28 mouse cellular contexts compared by ENCODE assay signal in genomic region chr8:24258622-24259021, GRCm38 (mm10).
DNase-seq lines count a peak whose midpoint lies in the region; ATAC-seq and TF ChIP-seq lines count a peak whose summit lies in the region.
"Had no signal": no experiment of that assay in that cellular context is flagged by ENCODE, and none has a peak within 500 bp of the region (broad histone marks: within the 10 kb centered on the region; RNA-seq: fewer than 3 reads in every experiment).

No protein-coding gene starts in this region.

- H3K9me3 ChIP-seq in forebrain, embryonic 13.5 days (replicated peaks): no peaks in the 10 kb centered on the region
- H3K9me3 ChIP-seq in forebrain, embryonic 10.5 days: no peaks in the 10 kb centered on the region
- H3K9me3 ChIP-seq in forebrain, embryonic 16.5 days (ENCODE audit: control insufficient read depth, low read length): 0 out of 2 replicates have a peak, but pooled peaks cover 3% of the 10 kb centered on the region
- no peaks in the 10 kb centered on the region for H3K9me3 ChIP-seq in kidney, embryonic 14.5 days (ENCODE audit: control insufficient read depth, low read length)
- H3K9me3 ChIP-seq in hindbrain, embryonic 10.5 days: no peaks in the 10 kb centered on the region
- H3K9me3 ChIP-seq: embryonic facial prominence, embryonic 12.5 days; embryonic facial prominence, embryonic 15.5 days; heart, embryonic 10.5 days; hindbrain, embryonic 12.5 days; hindbrain, embryonic 15.5 days had no signal

- H3K4me3 ChIP-seq in forebrain, embryonic 13.5 days: no peak overlapping the region
- H3K4me3 ChIP-seq in forebrain, embryonic 10.5 days: no peak overlapping the region
- no peak overlapping the region for H3K4me3 ChIP-seq in forebrain, embryonic 16.5 days (replicated peaks; ENCODE audit: low read length)
- H3K4me3 ChIP-seq in kidney, embryonic 14.5 days (ENCODE audit: low read length): no peak overlapping the region
- H3K4me3 ChIP-seq in hindbrain, embryonic 10.5 days: no peak overlapping the region
- H3K4me3 ChIP-seq: embryonic facial prominence, embryonic 12.5 days; embryonic facial prominence, embryonic 15.5 days; erythroblast, embryonic 14.5 days; heart, adult 2 months; heart, embryonic 10.5 days; heart, embryonic 13.5 days; hindbrain, embryonic 12.5 days; hindbrain, embryonic 15.5 days had no signal

- no peaks in the 10 kb centered on the region for H3K36me3 ChIP-seq in forebrain, embryonic 13.5 days (ENCODE audit: poor library complexity, severe bottlenecking)
- no peaks in the 10 kb centered on the region for H3K36me3 ChIP-seq in forebrain, embryonic 10.5 days (replicated peaks)
- H3K36me3 ChIP-seq in forebrain, embryonic 16.5 days (ENCODE audit: control insufficient read depth, insufficient read depth): no peaks in the 10 kb centered on the region
- no peaks in the 10 kb centered on the region for H3K36me3 ChIP-seq in kidney, embryonic 14.5 days (ENCODE audit: control insufficient read depth, insufficient read depth, low read length)
- no peaks in the 10 kb centered on the region for H3K36me3 ChIP-seq in hindbrain, embryonic 10.5 days
- H3K36me3 ChIP-seq: embryonic facial prominence, embryonic 12.5 days; embryonic facial prominence, embryonic 15.5 days; heart, embryonic 10.5 days; heart, embryonic 13.5 days; hindbrain, embryonic 12.5 days; hindbrain, embryonic 15.5 days had no signal

- DNase-seq in forebrain, embryonic 10.5 days (ENCODE audit: extremely low spot score, low spot score): no peak
- DNase-seq in frontal cortex, postnatal 25 days (ENCODE audit: low spot score in 2 of 2): no peak
- peak; percentile 26 for DNase-seq in brain, embryonic 14.5 days (ENCODE audit: low read depth)
- no peak for DNase-seq in hindbrain, embryonic 10.5 days (ENCODE audit: low spot score)
- DNase-seq: adrenal gland, postnatal 10 days; adrenal gland, postnatal 36 days; cerebellum, adult 11-12 months; cerebellum, adult 8-10 months; cerebellum, postnatal 36 days; gastrocnemius, postnatal 10 days; gastrocnemius, postnatal 36 days; heart, adult 2 months; heart, postnatal 14 days; heart, postnatal 4 days; kidney, adult 2 months had no signal

- H3K27ac ChIP-seq in forebrain, embryonic 13.5 days: no peak overlapping the region
- no peak overlapping the region for H3K27ac ChIP-seq in forebrain, embryonic 10.5 days
- no peak overlapping the region for H3K27ac ChIP-seq in forebrain, embryonic 16.5 days (ENCODE audit: low read length)
- no peak overlapping the region for H3K27ac ChIP-seq in kidney, embryonic 14.5 days (ENCODE audit: low read depth, low read length)
- H3K27ac ChIP-seq in hindbrain, embryonic 10.5 days: no peak overlapping the region
- H3K27ac ChIP-seq: embryonic facial prominence, embryonic 12.5 days; embryonic facial prominence, embryonic 15.5 days; heart, adult 2 months; heart, embryonic 10.5 days; heart, embryonic 13.5 days; hindbrain, embryonic 12.5 days; hindbrain, embryonic 15.5 days had no signal

- ATAC-seq in forebrain, embryonic 13.5 days: peak; percentile 69; the same call in 1 of the 2 replicates
- ATAC-seq in frontal cortex, adult (ENCODE audit: low TSS enrichment): peak; percentile 65; the same call in 1 of the 2 replicates
- ATAC-seq in forebrain, embryonic 16.5 days: peak; percentile 81
- ATAC-seq in kidney, embryonic 14.5 days (ENCODE audit: low FRiP score, low TSS enrichment): no peak
- ATAC-seq: intestine, postnatal 0 days; Patski had no signal

- 91% methylated on average over 3 of the region's 3 CpGs for WGBS in forebrain, embryonic 13.5 days
- 95% methylated on average over 3 of the region's 3 CpGs for WGBS in forebrain, embryonic 10.5 days
- 69% methylated on average over 3 of the region's 3 CpGs for WGBS in forebrain, embryonic 16.5 days
- 89% methylated on average over 3 of the region's 3 CpGs for WGBS in kidney, embryonic 14.5 days
- 89% methylated on average over 3 of the region's 3 CpGs for WGBS in hindbrain, embryonic 10.5 days

- H3K27me3 ChIP-seq in forebrain, embryonic 13.5 days: no peaks in the 10 kb centered on the region
- H3K27me3 ChIP-seq in forebrain, embryonic 10.5 days (ENCODE audit: poor library complexity, severe bottlenecking): no peaks in the 10 kb centered on the region
- no peaks in the 10 kb centered on the region for H3K27me3 ChIP-seq in forebrain, embryonic 16.5 days (replicated peaks; ENCODE audit: control insufficient read depth, insufficient read depth, low read length)
- H3K27me3 ChIP-seq in kidney, embryonic 14.5 days (ENCODE audit: control insufficient read depth, insufficient read depth, low read length): no peaks in the 10 kb centered on the region
- H3K27me3 ChIP-seq in hindbrain, embryonic 10.5 days (ENCODE audit: insufficient read depth, poor library complexity, severe bottlenecking): no peaks in the 10 kb centered on the region
- H3K27me3 ChIP-seq: embryonic facial prominence, embryonic 12.5 days; embryonic facial prominence, embryonic 15.5 days; heart, embryonic 13.5 days; hindbrain, embryonic 12.5 days; hindbrain, embryonic 15.5 days; Patski had no signal

- no peaks in the 10 kb centered on the region for H3K4me1 ChIP-seq in forebrain, embryonic 13.5 days
- no peaks in the 10 kb centered on the region for H3K4me1 ChIP-seq in forebrain, embryonic 10.5 days
- H3K4me1 ChIP-seq in forebrain, embryonic 16.5 days (replicated peaks; ENCODE audit: control insufficient read depth, insufficient read depth, low read length): 0 out of 2 replicates have a peak, but pooled peaks cover 2% of the 10 kb centered on the region
- H3K4me1 ChIP-seq in kidney, embryonic 14.5 days (ENCODE audit: control insufficient read depth, insufficient read depth, low read length): no peaks in the 10 kb centered on the region
- H3K4me1 ChIP-seq in hindbrain, embryonic 10.5 days (replicated peaks): no peaks in the 10 kb centered on the region
- H3K4me1 ChIP-seq: embryonic facial prominence, embryonic 12.5 days; embryonic facial prominence, embryonic 15.5 days; heart, embryonic 10.5 days; heart, embryonic 13.5 days; hindbrain, embryonic 12.5 days; hindbrain, embryonic 15.5 days had no signal

- no peak for TF ChIP-seq CTCF in brain, embryonic 14.5 days (IDR thresholded peaks at IDR 0.05; ENCODE audit: borderline replicate concordance, extremely low read depth, insufficient read depth, insufficient read length)

- TF ChIP-seq POLR2A in brain, embryonic 14.5 days (IDR thresholded peaks at IDR 0.05; ENCODE audit: borderline replicate concordance, extremely low read depth, insufficient read depth, insufficient read length, poor library complexity, severe bottlenecking): no peak

- H3K9ac ChIP-seq in forebrain, embryonic 13.5 days: no peak overlapping the region
- H3K9ac ChIP-seq in forebrain, embryonic 16.5 days (replicated peaks; ENCODE audit: low read depth, low read length): no peak overlapping the region
- no peak overlapping the region for H3K9ac ChIP-seq in kidney, embryonic 14.5 days (ENCODE audit: low read depth, low read length)
- H3K9ac ChIP-seq: embryonic facial prominence, embryonic 12.5 days; embryonic facial prominence, embryonic 15.5 days; heart, embryonic 13.5 days; hindbrain, embryonic 12.5 days; hindbrain, embryonic 15.5 days had no signal

- H3K4me2 ChIP-seq in forebrain, embryonic 13.5 days: no peak overlapping the region
- H3K4me2 ChIP-seq in forebrain, embryonic 16.5 days (ENCODE audit: low read length): no peak overlapping the region
- no peak overlapping the region for H3K4me2 ChIP-seq in kidney, embryonic 14.5 days (replicated peaks; ENCODE audit: low read depth, low read length)
- H3K4me2 ChIP-seq: embryonic facial prominence, embryonic 12.5 days; embryonic facial prominence, embryonic 15.5 days; heart, embryonic 13.5 days; hindbrain, embryonic 12.5 days; hindbrain, embryonic 15.5 days had no signal
